Mouse (Mus musculus): ENCODE measurements around the gene Col4a2.

DNA sequence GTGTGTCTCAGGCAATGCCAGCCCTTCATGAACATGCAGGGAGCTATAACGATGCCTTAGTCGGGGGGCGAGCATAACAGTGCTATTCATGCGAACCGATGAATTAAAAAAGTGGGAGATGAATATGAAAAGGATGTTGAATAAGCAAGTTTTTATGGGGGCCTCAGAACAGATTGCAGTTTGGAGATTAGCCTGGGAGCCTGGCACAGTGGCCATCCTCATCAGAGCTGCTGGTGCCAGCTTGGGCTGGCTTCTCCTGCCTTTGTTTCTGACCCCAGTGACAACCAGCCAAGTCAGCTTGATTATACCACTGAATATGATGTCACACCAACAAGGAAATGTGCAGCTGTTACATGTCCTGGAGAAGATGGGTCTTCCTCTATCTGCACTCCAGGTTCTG lies 23.7 kb downstream of the Col4a2 start:
- TF ChIP-seq GATA1 (IDR thresholded peaks at IDR 0.05; ENCODE audit: low read length): no peak
- TF ChIP-seq TAL1 (IDR thresholded peaks at IDR 0.05; ENCODE audit: low read length): no peak

Data from erythroblast, embryonic 14.5 days (primary cell).